Mouse (Mus musculus) T-helper 17 cell (primary cell): Measurements from ENCODE around the gene Sumo3.

Experiments used
- in situ Hi-C, 2 experiments: fragments of 300-600 bp; cut with MboI, MseI; formaldehyde crosslinking; loops; 1 replicate in 1 of 2; 2 replicates in 1 of 2; pipeline ENCODE4 v1.15.1; 2025; ENCODE audit warnings: high pct_unique_total_duplicates in 2 of 2

Sumo3 gene

DNA sequence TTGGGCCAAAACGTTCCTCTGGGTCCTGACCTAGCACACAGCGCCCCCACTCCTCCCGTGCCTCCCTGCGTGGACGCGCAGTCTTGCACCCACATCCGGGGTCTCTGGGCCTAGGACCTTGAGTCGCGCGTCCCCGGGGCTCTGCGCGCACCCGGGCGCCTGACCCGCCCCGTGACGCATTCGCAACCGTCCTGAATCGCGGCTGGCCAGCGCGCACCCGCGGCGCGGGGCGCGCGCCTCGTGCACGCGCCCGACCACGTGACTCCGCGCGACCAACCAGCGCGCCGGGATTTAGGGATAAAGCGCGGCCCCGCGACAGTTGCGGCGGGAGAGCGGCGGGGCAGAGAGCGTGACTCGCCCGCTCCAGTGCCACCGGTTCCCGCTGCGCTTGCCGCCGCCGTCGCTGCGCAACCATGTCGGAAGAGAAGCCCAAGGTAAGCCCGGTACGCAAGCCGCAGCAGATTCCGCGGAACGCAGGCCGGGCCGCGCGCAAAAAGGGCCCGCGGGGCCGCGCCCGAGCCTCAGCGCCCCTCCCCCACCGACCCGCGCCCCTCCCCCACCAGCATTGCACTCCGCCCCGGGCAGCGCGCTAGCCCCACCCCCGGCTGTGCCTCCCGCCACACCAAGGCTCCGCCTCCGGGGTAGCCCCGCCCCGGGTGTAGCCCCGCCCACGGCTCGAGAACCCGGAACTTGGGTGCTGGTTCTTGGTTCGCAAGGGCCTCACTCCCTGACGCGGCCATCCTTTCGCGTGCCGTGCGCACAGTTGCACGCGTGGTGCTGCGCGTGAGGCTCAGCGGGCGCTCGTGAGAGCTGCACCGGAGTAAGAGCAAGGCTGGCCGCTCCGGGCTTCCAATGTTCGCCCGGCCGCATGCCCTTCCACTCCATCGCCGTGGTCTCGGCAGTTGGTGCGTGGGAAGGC is at the start of gene Sumo3, which contains the start of gene Gm49325:
Gene Sumo3 (plus strand): TSS at position 190 of the 919 bp plus-strand sequence.
Gene Gm49325 (plus strand): TSS at position 290 of the 919 bp plus-strand sequence.
- in situ Hi-C loops, result loop anchor here (5.0 to 10.0 kb wide), 2 partner anchors 89 to 559 kb away; partner anchors contain the start of genes Fam207a (in 2 of the 2) and D10Jhu81e (in 1 of the 2)

DNA sequence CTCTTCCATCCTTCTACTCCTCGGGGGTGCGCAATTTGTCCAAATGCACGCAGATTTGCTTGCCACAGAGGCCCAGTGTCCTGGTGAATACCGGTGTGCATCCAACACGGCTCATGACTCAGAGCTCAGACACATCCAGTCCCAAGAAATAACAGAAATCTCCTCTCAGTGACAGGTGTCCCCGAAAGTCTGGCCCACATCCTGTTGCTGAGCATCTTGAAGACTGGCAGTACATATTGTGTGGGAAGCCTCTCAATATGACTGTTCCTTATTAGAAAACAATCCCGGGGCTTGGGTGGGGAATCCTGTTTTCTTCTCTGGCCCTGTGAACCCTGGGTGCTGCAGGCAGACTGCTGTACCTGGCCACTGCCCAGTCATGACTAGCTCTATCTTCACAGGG is 49.3 kb upstream of the Sumo3 start:
- in situ Hi-C loops, result loop anchor here in 1 of 2 experiments (5.0 kb wide), 1 partner anchor 39 kb away; the partner anchor contains the start of gene Fam207a

- in situ Hi-C loops, result loop anchor here in 1 of 2 experiments (5.0 kb wide), 1 partner anchor 40 kb away; the partner anchor contains the start of gene Fam207a
These were observed 48.3 kb upstream of the Sumo3 start for GRCm38 (mm10) chr10:77557641-77558040.

GRCm38 (mm10) chr10:77560090-77560489 is 45.8 kb upstream of the Sumo3 start:
- in situ Hi-C loops, result loop anchor here in 1 of 2 experiments (5.0 kb wide), 1 partner anchor 43 kb away; the partner anchor contains the start of gene Fam207a

DNA sequence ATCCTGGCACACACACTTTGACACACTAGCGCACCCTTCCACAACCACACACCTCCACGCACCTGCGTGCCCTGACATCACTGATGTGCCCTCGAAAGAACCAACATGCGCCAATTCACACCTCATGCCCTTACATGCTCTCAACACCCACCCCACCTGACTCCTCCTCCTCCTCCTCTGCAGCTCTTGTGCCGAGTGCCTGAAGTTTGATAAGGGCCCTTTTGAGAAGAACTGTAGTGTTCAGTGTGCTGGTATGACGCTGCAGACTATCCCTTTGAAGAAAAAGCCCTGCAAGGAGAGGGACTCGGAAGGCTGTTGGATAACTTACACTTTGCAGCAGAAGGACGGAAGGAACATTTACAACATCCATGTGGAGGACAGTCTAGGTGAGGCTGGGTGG is 45.1 kb upstream of the Sumo3 start:
- in situ Hi-C loops, result loop anchor here in 1 of 2 experiments (5.0 kb wide), 1 partner anchor 44 kb away; the partner anchor contains the start of gene Fam207a

DNA sequence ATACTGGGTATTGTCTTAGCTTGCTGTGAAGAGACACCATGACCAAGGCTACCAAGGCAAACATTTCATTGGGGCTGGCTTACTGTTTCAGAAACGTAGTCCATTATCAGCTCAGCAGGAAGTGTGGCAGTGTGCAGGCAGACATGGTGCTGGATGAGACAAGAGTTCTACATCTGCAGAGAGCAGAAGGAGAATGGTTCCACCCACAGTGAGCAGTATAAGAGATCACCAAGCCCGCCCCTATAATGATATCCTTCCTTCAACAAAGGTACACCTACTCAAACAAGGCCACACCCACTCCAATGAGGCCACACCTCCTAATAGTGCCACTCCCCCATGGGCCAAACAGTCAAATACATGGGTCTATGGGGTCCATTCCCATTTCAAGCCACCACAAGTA is 44.4 kb upstream of the Sumo3 start:
- in situ Hi-C loops, result loop anchor here in 1 of 2 experiments (5.0 kb wide), 1 partner anchor 44 kb away; the partner anchor contains the start of gene Fam207a

GRCm38 (mm10) chr10:77565005-77565404 is 40.9 kb upstream of the Sumo3 start:
- in situ Hi-C loops, result no loop called here

- in situ Hi-C loops, result no loop called here
These were observed 39.2 kb upstream of the Sumo3 start for GRCm38 (mm10) chr10:77566651-77567050.

GRCm38 (mm10) chr10:77569481-77569880 is 36.4 kb upstream of the Sumo3 start:
- in situ Hi-C loops, result no loop called here

DNA sequence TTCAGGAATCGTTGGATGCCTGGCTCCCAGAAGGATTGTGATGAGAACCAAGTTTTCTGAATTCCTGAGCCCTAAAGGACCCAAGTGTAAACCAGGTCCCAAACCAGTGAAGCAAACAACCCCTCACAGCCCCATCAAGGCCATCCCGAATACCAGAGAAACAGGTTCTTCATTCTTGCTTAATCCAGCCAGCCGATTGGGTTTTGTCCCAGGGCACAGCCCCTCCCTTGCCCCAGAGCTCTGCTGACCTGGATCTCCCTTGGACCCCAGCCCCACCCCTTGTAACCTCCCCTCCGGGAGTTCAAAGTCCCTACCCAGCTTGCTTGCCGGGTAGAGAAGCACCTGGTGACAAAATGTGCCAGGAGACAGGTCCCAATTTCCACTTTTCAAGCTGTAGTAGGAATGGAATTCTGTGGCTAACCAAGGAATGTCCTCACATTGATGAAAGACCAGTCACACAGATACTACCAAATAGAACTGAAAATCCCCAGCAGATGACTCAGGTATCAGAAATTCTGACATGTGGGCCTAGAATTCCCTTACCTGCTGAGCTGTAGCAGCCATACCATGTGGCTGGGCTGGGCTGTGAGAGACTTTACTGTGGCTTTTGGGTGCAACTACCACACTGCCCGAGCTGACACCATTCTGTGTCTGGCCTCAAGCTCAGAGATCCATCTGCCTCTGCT is 35.8 kb upstream of the Sumo3 start:
- in situ Hi-C loops, result no loop called here

DNA sequence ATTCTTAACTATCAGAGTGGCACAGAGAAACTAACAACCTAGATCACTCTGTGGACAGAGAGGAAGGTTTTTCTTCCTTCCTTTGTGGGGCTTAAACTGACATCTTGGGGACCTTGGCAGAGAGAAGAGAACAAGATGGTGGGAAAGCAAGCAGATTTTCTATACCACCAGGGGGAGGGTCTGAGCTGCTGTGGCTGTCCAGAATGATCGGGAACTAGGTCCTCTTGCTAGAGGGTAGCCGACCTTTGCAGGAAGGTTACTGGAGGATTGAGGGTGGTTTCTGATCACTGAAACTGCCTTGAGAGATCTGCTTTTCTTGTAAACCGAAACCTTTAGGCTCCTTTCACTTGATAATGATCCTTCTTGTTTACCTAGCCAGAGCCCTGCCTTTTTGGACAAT is 33.7 kb upstream of the Sumo3 start:
- in situ Hi-C loops, result no loop called here

- in situ Hi-C loops, result no loop called here
These were observed 32.7 kb upstream of the Sumo3 start for GRCm38 (mm10) chr10:77573162-77573561.

DNA sequence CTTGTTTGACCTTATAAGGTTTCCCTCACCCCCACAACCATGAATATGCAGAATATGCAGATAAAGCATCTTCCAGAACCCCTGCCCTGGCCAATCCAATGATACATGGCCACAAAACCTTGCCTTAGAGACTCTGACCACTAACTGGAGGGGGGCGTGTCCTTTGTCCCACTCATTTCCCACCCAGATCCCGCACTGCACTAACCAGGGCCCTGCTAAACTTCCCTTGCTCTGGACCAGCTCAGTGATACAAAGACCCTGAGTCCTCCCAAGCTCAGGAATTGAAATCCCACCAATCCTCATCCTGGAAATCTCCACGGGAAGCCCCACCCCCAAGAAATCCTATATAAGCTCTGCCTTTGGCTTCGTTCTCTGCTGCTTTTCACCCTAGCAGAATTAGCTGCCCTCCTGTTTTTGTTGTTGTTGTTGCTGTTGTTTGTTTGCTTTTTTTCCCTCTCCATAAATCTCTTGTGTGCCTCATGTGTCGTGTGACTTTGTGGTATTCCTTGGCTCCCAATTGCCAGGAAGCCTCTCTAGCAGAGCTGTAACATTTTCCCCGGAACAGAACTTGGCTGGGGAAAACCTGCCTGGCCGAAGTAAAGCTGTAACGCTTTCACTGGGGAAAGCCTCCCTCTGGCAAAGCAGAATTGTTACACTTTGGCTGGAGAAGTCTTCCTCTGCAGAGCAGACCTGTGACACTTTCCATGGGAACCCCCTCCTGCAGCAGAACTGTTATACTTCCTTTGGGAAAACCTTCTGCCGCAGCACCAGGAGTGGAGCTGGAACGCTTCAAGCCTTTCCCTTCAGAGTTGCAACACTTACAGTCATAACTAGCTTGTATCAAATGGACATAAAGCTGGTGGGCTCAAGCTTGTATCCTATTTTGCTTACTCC is 25.6 kb upstream of the Sumo3 start:
- in situ Hi-C loops, result no loop called here

- in situ Hi-C loops, result no loop called here
These were observed 24.9 kb upstream of the Sumo3 start for GRCm38 (mm10) chr10:77581023-77581407.

DNA sequence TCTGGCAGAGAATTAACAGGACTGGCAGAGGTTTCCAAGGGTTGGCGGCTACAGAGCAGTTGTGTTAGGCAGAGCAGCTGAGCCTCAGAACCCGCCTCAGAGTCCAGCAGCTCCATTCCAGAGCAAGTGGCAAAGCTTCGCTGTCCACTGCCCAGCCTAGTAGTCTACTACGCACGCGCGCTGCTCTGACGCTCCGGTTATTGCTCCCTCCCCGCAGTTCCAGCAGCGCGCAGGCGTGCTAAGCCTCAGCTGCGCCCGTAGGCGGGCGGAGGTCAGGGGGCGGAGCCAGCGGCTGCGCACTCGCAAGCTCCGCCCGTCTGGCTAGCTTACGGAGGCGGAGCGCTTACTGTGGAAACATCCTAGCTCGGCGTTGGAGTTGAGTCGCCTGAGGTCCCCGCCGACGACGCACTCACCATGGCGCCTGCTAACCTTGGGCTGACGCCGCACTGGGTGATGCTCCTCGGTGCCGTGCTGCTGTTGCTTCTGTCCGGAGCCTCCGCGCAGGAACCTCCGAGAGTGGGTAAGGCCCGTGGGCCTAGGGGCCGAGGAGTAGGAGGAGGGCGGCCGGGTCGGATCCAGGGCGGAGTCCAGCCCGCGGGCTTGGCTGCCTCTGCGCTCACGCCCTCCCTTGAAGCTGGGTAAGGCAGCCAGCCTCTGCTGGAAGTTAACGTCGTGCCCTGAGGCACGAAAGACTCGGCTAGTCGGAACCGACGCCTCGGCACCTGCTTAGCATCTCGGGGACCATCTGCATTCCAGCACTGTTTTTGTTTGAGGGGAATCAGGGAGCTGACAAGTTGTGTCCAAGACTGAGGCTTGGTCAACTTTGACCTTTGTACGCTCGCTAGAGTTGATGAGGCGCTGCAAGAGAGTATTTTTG is 24.3 kb upstream of the Sumo3 start, which contains the start of gene Pttg1ip:
Gene Pttg1ip (plus strand): TSS at position 313 of the 877 bp plus-strand sequence.
- in situ Hi-C loops, result no loop called here

DNA sequence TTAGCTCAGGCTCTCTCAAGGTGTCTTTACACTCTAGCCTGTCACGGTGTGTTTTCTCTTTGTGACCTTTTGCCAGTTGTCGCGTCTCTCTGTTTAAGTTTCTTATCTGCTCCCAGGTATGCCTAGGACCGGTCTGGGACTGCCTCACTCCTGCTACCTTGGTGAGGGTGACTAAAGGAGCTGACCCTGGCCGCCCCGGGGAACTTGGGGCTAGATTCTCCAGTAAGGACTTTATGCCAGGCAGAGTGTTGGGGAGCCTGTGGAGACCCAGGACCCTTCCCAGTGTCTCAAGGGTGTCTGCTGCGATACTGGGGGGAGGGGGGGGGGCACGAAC is 23.6 kb upstream of the Sumo3 start:
- in situ Hi-C loops, result no loop called here

- in situ Hi-C loops, result no loop called here
These were observed 22.0 kb upstream of the Sumo3 start for GRCm38 (mm10) chr10:77583795-77584422.

GRCm38 (mm10) chr10:77586637-77587036 is 19.3 kb upstream of the Sumo3 start:
- in situ Hi-C loops, result no loop called here

- in situ Hi-C loops, result no loop called here
These were observed 18.7 kb upstream of the Sumo3 start for GRCm38 (mm10) chr10:77587091-77587775.
